Mouse (Mus musculus) limb, embryonic 10.5 days (tissue): ENCODE data around the gene Rtn1. TPM values are rescaled to one million over a fixed set of nuclear protein-coding genes. Genes with fewer than 3 reads are reported as not detected.

Experiments used
- DNase-seq: peaks from one replicate; pipeline ENCODE4 v3.0.0-alpha.2; 2017; ENCODE audit warnings: low spot score
- H3K27ac ChIP-seq: fragments of 300-500 bp; sonication (generic); 2 replicates; pipeline ENCODE4 v1.5.1; 2016; ENCODE audit warnings: mild to moderate bottlenecking
- H3K27me3 ChIP-seq: fragments of 300-500 bp; sonication (generic); 2 replicates; pipeline ENCODE4 v1.6.1; 2016; ENCODE audit warnings: low read depth, mild to moderate bottlenecking; ENCODE audit not compliant: poor library complexity, severe bottlenecking
- H3K36me3 ChIP-seq: fragments of 300-500 bp; sonication (generic); 2 replicates; pipeline ENCODE4 v1.6.1; 2016; ENCODE audit warnings: mild to moderate bottlenecking, moderate library complexity
- H3K4me1 ChIP-seq: fragments of 300-500 bp; sonication (generic); 2 replicates; pipeline ENCODE4 v1.6.1; 2016
- H3K4me3 ChIP-seq: fragments of 300-500 bp; sonication (generic); 2 replicates; pipeline ENCODE4 v1.5.1; 2016; ENCODE audit warnings: mild to moderate bottlenecking, moderate library complexity
- H3K9me3 ChIP-seq: fragments of 300-500 bp; sonication (generic); replicated peaks from 2 replicates; pipeline ENCODE4 v1.6.1; 2016; ENCODE audit warnings: mild to moderate bottlenecking
- WGBS: fragments of 180-500 bp; shearing (Covaris S2); methylation state at CpG from one replicate; pipeline ENCODE4 v1.1.7; 2016; 5-methylcytosine and 5-hydroxymethylcytosine counted together
- polyA plus RNA-seq: library from polyadenylated mRNA; unstranded; fragments of >200 nt; fragmentation: Nextera tagmentation; extraction: Ambion mirVana; gene quantifications from 2 replicates; pipeline ENCODE4 v1.2.1, GENCODE M21; 2016

Rtn1 gene
- polyA plus RNA-seq, 1 experiment from 2014 or later = 8.3 TPM

- Histone ChIP-seq H3K27me3 (no peaks in the 10 kb centered on the region), H3K36me3 (no peaks in the 10 kb centered on the region), H3K4me3 (no peak overlapping the region), H3K9me3 (no peaks in the 10 kb centered on the region), H3K27ac (no peak overlapping the region), H3K4me1 (peaks cover 8% of the 10 kb centered on the region; the same call in 1 of the 2 replicates)
- 68% methylated on average over 12 of the region's 12 CpGs for WGBS
- no peak for DNase-seq
These were observed 43.4 kb downstream of the Rtn1 start for GRCm38 (mm10) chr12:72365231-72366103.

GRCm38 (mm10) chr12:72364543-72364942, 44.3 kb downstream of the Rtn1 start:
- Histone ChIP-seq H3K27ac (no peak overlapping the region), H3K36me3 (no peaks in the 10 kb centered on the region), H3K4me1 (peaks cover 8% of the 10 kb centered on the region; the same call in 1 of the 2 replicates), H3K4me3 (no peak overlapping the region), H3K9me3 (no peaks in the 10 kb centered on the region), H3K27me3 (no peaks in the 10 kb centered on the region)
- WGBS = 90% methylated on average over 5 of the region's 5 CpGs
- no peak for DNase-seq

- H3K27me3 ChIP-seq = no peaks in the 10 kb centered on the region
- no peak overlapping the region for H3K4me3 ChIP-seq
- H3K27ac ChIP-seq = no peak overlapping the region
- no peaks in the 10 kb centered on the region for H3K36me3 ChIP-seq
- no peaks in the 10 kb centered on the region for H3K9me3 ChIP-seq
- DNase-seq = no peak
- peaks cover 8% of the 10 kb centered on the region; the same call in 1 of the 2 replicates for H3K4me1 ChIP-seq
- whole genome bisulfite sequencing = 64% methylated on average over 9 of the region's 9 CpGs
These were observed 47.0 kb downstream of the Rtn1 start for GRCm38 (mm10) chr12:72361701-72362354.

GRCm38 (mm10) chr12:72360926-72361615, 47.8 kb downstream of the Rtn1 start:
- Histone ChIP-seq H3K27me3 (no peaks in the 10 kb centered on the region), H3K4me1 (peaks cover 6% of the 10 kb centered on the region; the same call in 1 of the 2 replicates), H3K4me3 (no peak overlapping the region), H3K9me3 (no peaks in the 10 kb centered on the region), H3K27ac (no peak overlapping the region), H3K36me3 (no peaks in the 10 kb centered on the region)
- DNase-seq = no peak
- WGBS = 82% methylated on average over 5 of the region's 5 CpGs

GRCm38 (mm10) chr12:72359903-72360302, 49.0 kb downstream of the Rtn1 start:
- H3K9me3 ChIP-seq = no peaks in the 10 kb centered on the region
- H3K27ac ChIP-seq = no peak overlapping the region
- H3K4me1 ChIP-seq = peaks cover 6% of the 10 kb centered on the region; the same call in 1 of the 2 replicates
- H3K4me3 ChIP-seq = no peak overlapping the region
- no peaks in the 10 kb centered on the region for H3K36me3 ChIP-seq
- DNase-seq = no peak
- 48% methylated on average over 3 of the region's 3 CpGs for WGBS
- H3K27me3 ChIP-seq = no peaks in the 10 kb centered on the region

- no peaks in the 10 kb centered on the region for H3K36me3 ChIP-seq
- no peak overlapping the region for H3K27ac ChIP-seq
- no peaks in the 10 kb centered on the region for H3K27me3 ChIP-seq
- WGBS = 63% methylated on average over 11 of the region's 11 CpGs
- H3K9me3 ChIP-seq = no peaks in the 10 kb centered on the region
- no peak overlapping the region for H3K4me3 ChIP-seq
- DNase-seq = no peak
- peaks cover 6% of the 10 kb centered on the region; the same call in 1 of the 2 replicates for H3K4me1 ChIP-seq
These were observed 51.0 kb downstream of the Rtn1 start for GRCm38 (mm10) chr12:72357667-72358420.

GRCm38 (mm10) chr12:72354241-72354640, 54.6 kb downstream of the Rtn1 start:
- Histone ChIP-seq H3K9me3 (no peaks in the 10 kb centered on the region), H3K4me3 (no peak overlapping the region), H3K27ac (no peak overlapping the region), H3K36me3 (no peaks in the 10 kb centered on the region), H3K4me1 (no peaks in the 10 kb centered on the region), H3K27me3 (no peaks in the 10 kb centered on the region)
- WGBS = 94% methylated on average over 1 of the region's 1 CpGs
- no peak for DNase-seq

- WGBS = 80% methylated on average over 1 of the region's 1 CpGs
- H3K9me3 ChIP-seq = no peaks in the 10 kb centered on the region
- no peaks in the 10 kb centered on the region for H3K27me3 ChIP-seq
- no peak overlapping the region for H3K27ac ChIP-seq
- H3K4me1 ChIP-seq = no peaks in the 10 kb centered on the region
- DNase-seq = no peak
- no peak overlapping the region for H3K4me3 ChIP-seq
- no peaks in the 10 kb centered on the region for H3K36me3 ChIP-seq
These were observed 55.3 kb downstream of the Rtn1 start for GRCm38 (mm10) chr12:72353506-72353905.

GRCm38 (mm10) chr12:72348508-72348907, 60.3 kb downstream of the Rtn1 start:
- Histone ChIP-seq H3K4me1 (peaks cover 6% of the 10 kb centered on the region), H3K4me3 (no peak overlapping the region), H3K27ac (no peak overlapping the region), H3K36me3 (no peaks in the 10 kb centered on the region), H3K27me3 (no peaks in the 10 kb centered on the region), H3K9me3 (no peaks in the 10 kb centered on the region)
- WGBS = 91% methylated on average over 8 of the region's 8 CpGs
- no peak for DNase-seq

GRCm38 (mm10) chr12:72347184-72347583, 61.7 kb downstream of the Rtn1 start:
- Histone ChIP-seq H3K36me3 (no peaks in the 10 kb centered on the region), H3K9me3 (no peaks in the 10 kb centered on the region), H3K27me3 (no peaks in the 10 kb centered on the region), H3K27ac (no peak overlapping the region), H3K4me1 (peaks cover 6% of the 10 kb centered on the region), H3K4me3 (no peak overlapping the region)
- 29% methylated on average over 1 of the region's 1 CpGs for WGBS
- no peak for DNase-seq

GRCm38 (mm10) chr12:72343639-72344038, 65.2 kb downstream of the Rtn1 start:
- DNase-seq = no peak
- H3K36me3 ChIP-seq = no peaks in the 10 kb centered on the region
- H3K9me3 ChIP-seq = no peaks in the 10 kb centered on the region
- no peak overlapping the region for H3K4me3 ChIP-seq
- no peak overlapping the region for H3K27ac ChIP-seq
- no peaks in the 10 kb centered on the region for H3K27me3 ChIP-seq
- H3K4me1 ChIP-seq = peaks cover 6% of the 10 kb centered on the region
- 64% methylated on average over 2 of the region's 2 CpGs for WGBS

GRCm38 (mm10) chr12:72336009-72336408, 72.8 kb downstream of the Rtn1 start:
- no peak for DNase-seq
- WGBS = 93% methylated on average over 13 of the region's 13 CpGs
- Histone ChIP-seq H3K4me3 (no peak overlapping the region), H3K4me1 (peaks cover 4% of the 10 kb centered on the region; the same call in 1 of the 2 replicates), H3K36me3 (no peaks in the 10 kb centered on the region), H3K27ac (no peak overlapping the region), H3K9me3 (no peaks in the 10 kb centered on the region), H3K27me3 (no peaks in the 10 kb centered on the region)
